Mouse (Mus musculus): ENCODE results near the gene Grik4. TPM values are rescaled to one million over a fixed set of nuclear protein-coding genes. Genes with fewer than 3 reads are reported as not detected.
A peak's percentile ranks its signal among the peaks of the same experiment; 100 is the strongest.

Gene Grik4
- polyA plus RNA-seq, 1 experiment from 2014 or later = 1.1 TPM

DNA sequence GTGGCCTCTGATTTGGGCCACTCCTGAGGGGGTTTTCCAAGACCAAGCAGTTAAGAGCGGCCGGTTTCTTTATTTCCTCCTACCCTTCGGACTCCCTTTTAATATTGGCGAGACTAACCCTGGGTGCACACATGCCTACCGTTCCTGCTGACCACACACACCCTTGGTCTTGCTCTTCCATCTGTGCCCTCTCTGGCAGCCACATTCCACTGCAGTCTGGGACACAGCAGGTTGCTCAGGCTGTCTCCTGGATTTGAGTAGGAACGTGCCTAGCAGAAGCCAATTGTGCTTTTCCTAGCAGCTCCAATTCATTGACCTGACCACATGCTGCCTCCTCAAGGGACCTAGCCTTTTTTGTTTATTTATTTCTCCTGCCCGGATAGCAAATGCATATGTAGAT lies 365.8 kb downstream of the Grik4 start:
- H3K9ac ChIP-seq (ENCODE audit: low read depth, low read length) = no peak overlapping the region
- no peaks in the 10 kb centered on the region for H3K36me3 ChIP-seq (ENCODE audit: control insufficient read depth, insufficient read depth, low read length)
- no peak overlapping the region for H3K27ac ChIP-seq (ENCODE audit: low read length)
- no peak overlapping the region for H3K4me3 ChIP-seq (ENCODE audit: low read length)
- 84% methylated on average over 7 of the region's 7 CpGs for WGBS
- H3K9me3 ChIP-seq (ENCODE audit: control insufficient read depth, low read length) = no peaks in the 10 kb centered on the region
- H3K4me2 ChIP-seq (ENCODE audit: low read depth, low read length) = no peak overlapping the region
- no peaks in the 10 kb centered on the region for H3K27me3 ChIP-seq (replicated peaks; ENCODE audit: control insufficient read depth, insufficient read depth, low read length)
- no peak for ATAC-seq
- no peaks in the 10 kb centered on the region for H3K4me1 ChIP-seq (ENCODE audit: control insufficient read depth, insufficient read depth, low read length)

DNA sequence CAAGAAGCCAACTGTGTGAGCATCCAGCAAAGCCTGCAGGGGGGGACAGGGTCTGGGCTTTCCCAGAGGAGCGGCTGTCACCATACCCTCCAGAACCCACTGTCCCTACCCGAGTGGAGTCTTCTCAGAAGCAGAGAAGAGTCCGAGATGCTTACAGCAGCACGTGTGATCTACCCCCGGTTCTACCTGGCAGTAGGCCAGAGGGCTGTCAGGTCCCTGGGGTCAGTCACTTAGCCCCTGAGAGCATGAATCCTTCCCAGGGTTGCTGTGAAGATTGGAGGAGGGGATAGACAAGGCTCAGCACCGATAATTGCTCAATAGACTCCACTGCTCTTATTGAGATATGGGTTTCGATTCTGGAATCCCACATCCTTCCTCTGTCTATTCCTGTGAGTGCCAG lies 366.2 kb downstream of the Grik4 start:
- Histone ChIP-seq H3K9me3 (ENCODE audit: control insufficient read depth, low read length) (no peaks in the 10 kb centered on the region), H3K4me3 (ENCODE audit: low read length) (no peak overlapping the region), H3K36me3 (ENCODE audit: control insufficient read depth, insufficient read depth, low read length) (no peaks in the 10 kb centered on the region), H3K4me1 (ENCODE audit: control insufficient read depth, insufficient read depth, low read length) (no peaks in the 10 kb centered on the region), H3K27ac (ENCODE audit: low read length) (no peak overlapping the region), H3K4me2 (ENCODE audit: low read depth, low read length) (no peak overlapping the region), H3K9ac (ENCODE audit: low read depth, low read length) (no peak overlapping the region), H3K27me3 (replicated peaks; ENCODE audit: control insufficient read depth, insufficient read depth, low read length) (no peaks in the 10 kb centered on the region)
- ATAC-seq = no peak
- 76% methylated on average over 7 of the region's 7 CpGs for WGBS

DNA sequence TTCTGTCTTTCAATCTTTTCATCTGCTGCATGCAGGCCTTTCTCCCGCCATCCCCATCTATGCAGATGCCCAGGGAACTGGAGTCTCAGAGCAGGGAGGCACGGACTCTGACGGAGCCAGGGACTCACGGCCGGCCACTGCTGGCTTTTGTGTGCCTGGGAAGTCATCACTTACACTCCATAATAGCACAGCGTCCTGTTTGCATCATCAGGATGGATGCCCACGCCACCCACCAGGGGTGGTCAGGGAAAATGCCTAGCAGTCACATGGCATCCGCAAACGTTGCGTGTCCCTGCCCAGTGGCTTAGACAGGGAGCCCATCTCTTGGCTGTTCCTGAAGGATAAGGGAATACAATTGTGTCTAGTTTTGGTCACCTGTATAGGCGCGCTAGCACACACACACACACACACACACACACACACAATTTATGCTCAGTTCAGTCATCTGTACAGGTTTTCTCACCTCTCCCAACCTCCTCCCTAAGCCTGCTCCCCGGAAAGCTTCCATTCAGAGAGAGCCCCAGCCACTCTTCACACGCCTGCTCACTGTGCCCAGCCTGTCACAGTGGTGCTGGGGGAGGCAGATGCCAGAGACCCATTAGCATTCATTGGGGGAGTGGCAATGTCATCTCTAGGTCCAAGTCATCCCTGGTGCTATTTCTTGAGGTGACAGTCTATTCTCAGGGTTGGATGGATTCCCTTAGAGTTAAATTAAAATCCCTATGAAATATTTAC lies 370.5 kb downstream of the Grik4 start:
- 57% methylated on average over 14 of the region's 14 CpGs for WGBS
- no peak overlapping the region for H3K4me2 ChIP-seq (ENCODE audit: low read depth, low read length)
- H3K9ac ChIP-seq (ENCODE audit: low read depth, low read length) = no peak overlapping the region
- H3K27ac ChIP-seq (ENCODE audit: low read length) = no peak overlapping the region
- no peak for ATAC-seq
- H3K36me3 ChIP-seq (ENCODE audit: control insufficient read depth, insufficient read depth, low read length) = no peaks in the 10 kb centered on the region
- H3K4me3 ChIP-seq (ENCODE audit: low read length) = no peak overlapping the region
- H3K4me1 ChIP-seq (ENCODE audit: control insufficient read depth, insufficient read depth, low read length) = no peaks in the 10 kb centered on the region
- no peaks in the 10 kb centered on the region for H3K9me3 ChIP-seq (ENCODE audit: control insufficient read depth, low read length)
- no peaks in the 10 kb centered on the region for H3K27me3 ChIP-seq (replicated peaks; ENCODE audit: control insufficient read depth, insufficient read depth, low read length)

DNA sequence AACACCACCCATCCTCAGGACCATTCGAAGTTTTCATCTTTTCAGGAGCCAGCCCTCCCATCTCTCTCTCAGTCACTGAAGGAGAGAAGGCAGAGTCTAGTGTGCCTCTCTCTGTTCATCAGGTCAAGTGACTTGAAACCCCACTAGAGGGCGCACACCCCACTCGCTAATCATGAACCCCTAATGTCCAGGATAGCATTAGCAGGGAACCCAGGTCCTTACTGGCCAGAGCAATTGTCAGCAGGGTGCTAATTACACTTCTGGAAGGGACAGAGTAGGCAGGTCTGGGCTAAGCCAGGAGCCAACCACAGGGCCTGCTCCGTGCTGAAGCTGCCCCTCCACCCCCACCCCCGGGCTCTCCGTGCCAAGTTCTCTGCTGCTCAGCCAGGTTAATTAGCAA lies 371.1 kb downstream of the Grik4 start:
- 11% methylated on average over 6 of the region's 6 CpGs for WGBS
- Histone ChIP-seq H3K9me3 (ENCODE audit: control insufficient read depth, low read length) (no peaks in the 10 kb centered on the region), H3K4me1 (ENCODE audit: control insufficient read depth, insufficient read depth, low read length) (no peaks in the 10 kb centered on the region), H3K36me3 (ENCODE audit: control insufficient read depth, insufficient read depth, low read length) (no peaks in the 10 kb centered on the region), H3K4me2 (ENCODE audit: low read depth, low read length) (no peak overlapping the region), H3K9ac (ENCODE audit: low read depth, low read length) (no peak overlapping the region), H3K27me3 (replicated peaks; ENCODE audit: control insufficient read depth, insufficient read depth, low read length) (no peaks in the 10 kb centered on the region), H3K27ac (ENCODE audit: low read length) (no peak overlapping the region), H3K4me3 (ENCODE audit: low read length) (no peak overlapping the region)
- peak; percentile 42 for ATAC-seq

DNA sequence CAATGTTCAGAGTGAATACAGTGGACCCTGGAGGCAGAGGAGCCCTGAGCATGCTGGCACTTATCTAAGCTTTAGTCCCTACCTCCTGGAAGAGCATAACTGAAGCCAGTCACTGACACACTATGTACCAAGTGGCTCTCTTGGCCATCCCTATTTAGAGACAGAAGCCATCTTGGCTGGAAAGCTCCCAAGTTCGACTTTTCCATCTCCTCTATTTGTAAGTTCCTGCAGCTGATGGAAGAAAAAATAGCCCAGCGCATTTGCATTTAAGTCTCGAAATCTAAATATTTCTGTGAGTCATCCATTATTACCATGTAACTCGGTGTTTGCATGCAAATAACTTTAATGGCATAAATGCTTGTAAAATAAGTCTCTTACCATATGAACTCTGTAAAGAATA lies 378.4 kb downstream of the Grik4 start:
- H3K4me2 ChIP-seq (ENCODE audit: low read depth, low read length) = no peak overlapping the region
- ATAC-seq = no peak
- no peak overlapping the region for H3K4me3 ChIP-seq (ENCODE audit: low read length)
- 84% methylated on average over 4 of the region's 4 CpGs for WGBS
- no peaks in the 10 kb centered on the region for H3K9me3 ChIP-seq (ENCODE audit: control insufficient read depth, low read length)
- H3K36me3 ChIP-seq (ENCODE audit: control insufficient read depth, insufficient read depth, low read length) = no peaks in the 10 kb centered on the region
- no peaks in the 10 kb centered on the region for H3K4me1 ChIP-seq (ENCODE audit: control insufficient read depth, insufficient read depth, low read length)
- H3K27me3 ChIP-seq (replicated peaks; ENCODE audit: control insufficient read depth, insufficient read depth, low read length) = no peaks in the 10 kb centered on the region
- no peak overlapping the region for H3K27ac ChIP-seq (ENCODE audit: low read length)
- H3K9ac ChIP-seq (ENCODE audit: low read depth, low read length) = no peak overlapping the region

DNA sequence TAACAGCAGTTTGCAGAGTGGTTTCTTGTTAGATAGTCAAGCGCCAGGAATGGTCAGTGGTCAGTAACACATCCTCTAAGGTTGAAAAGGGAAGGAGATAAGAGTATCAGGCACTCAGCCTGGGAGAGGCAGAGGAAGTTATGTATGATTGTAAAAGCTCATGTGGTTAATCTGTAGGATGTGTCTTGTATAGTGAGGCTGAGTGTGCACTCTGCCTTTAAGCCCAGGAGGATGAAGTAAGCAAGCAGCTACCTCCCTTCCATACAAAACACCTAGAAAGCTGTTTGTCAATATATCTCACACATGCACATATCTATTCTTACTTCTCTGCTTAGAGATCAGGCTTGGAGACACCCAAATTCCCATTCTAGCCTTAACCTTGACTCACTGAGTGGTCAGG lies 389.1 kb downstream of the Grik4 start:
- 89% methylated on average over 1 of the region's 1 CpGs for WGBS
- H3K27ac ChIP-seq (ENCODE audit: low read length) = no peak overlapping the region
- H3K36me3 ChIP-seq (ENCODE audit: control insufficient read depth, insufficient read depth, low read length) = no peaks in the 10 kb centered on the region
- H3K9ac ChIP-seq (ENCODE audit: low read depth, low read length) = no peak overlapping the region
- no peak for ATAC-seq
- no peaks in the 10 kb centered on the region for H3K4me1 ChIP-seq (ENCODE audit: control insufficient read depth, insufficient read depth, low read length)
- H3K4me3 ChIP-seq (ENCODE audit: low read length) = no peak overlapping the region
- no peak overlapping the region for H3K4me2 ChIP-seq (ENCODE audit: low read depth, low read length)
- no peaks in the 10 kb centered on the region for H3K27me3 ChIP-seq (replicated peaks; ENCODE audit: control insufficient read depth, insufficient read depth, low read length)
- no peaks in the 10 kb centered on the region for H3K9me3 ChIP-seq (ENCODE audit: control insufficient read depth, low read length)

DNA sequence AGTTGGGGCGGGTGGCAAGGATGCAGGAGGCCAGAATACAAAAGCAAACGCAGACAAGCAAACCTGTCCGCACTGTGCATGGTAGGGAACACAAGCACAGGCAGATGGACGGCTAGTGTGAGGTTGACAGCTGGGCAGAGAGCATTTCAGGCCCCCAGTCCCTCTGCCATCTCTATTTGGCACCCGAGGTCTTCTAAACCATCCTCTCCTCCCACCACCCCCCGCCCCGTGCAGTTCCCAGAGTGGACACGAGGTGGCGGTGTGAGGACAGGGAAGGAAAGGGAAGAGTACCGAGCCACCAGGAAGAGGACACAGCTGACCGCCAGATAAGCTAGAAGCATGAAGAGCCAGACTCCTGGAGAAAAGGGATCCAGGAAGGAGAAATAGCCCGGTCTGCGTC lies 394.2 kb downstream of the Grik4 start:
- H3K27ac ChIP-seq (ENCODE audit: low read length) = no peak overlapping the region
- no peak overlapping the region for H3K4me2 ChIP-seq (ENCODE audit: low read depth, low read length)
- no peaks in the 10 kb centered on the region for H3K27me3 ChIP-seq (replicated peaks; ENCODE audit: control insufficient read depth, insufficient read depth, low read length)
- no peak overlapping the region for H3K4me3 ChIP-seq (ENCODE audit: low read length)
- H3K9me3 ChIP-seq (ENCODE audit: control insufficient read depth, low read length) = no peaks in the 10 kb centered on the region
- H3K4me1 ChIP-seq (ENCODE audit: control insufficient read depth, insufficient read depth, low read length) = no peaks in the 10 kb centered on the region
- WGBS = 17% methylated on average over 13 of the region's 13 CpGs
- no peaks in the 10 kb centered on the region for H3K36me3 ChIP-seq (ENCODE audit: control insufficient read depth, insufficient read depth, low read length)
- ATAC-seq = 0 out of 2 replicates have a peak, but pooled peaks have one; percentile 36
- H3K9ac ChIP-seq (ENCODE audit: low read depth, low read length) = no peak overlapping the region

DNA sequence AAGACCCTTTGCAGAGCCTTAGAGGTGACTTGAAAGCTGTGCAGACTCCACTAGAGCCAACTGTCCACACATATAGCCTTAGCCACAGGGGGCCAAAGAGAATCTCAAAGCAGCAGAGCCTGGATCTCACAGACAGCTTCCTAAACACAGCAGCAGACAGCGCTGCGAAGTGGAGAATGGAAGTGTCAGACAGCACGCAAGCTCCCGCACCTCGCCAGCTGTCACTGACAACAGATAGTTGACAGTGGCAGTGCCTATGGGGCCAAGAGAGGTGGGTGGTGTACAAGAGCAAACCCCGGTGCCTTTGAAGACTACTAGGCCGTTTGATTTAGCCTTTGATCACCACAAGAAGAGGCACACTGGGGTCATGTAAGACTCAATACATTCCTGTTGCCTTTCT lies 395.3 kb downstream of the Grik4 start:
- Histone ChIP-seq H3K4me3 (ENCODE audit: low read length) (no peak overlapping the region), H3K27me3 (replicated peaks; ENCODE audit: control insufficient read depth, insufficient read depth, low read length) (no peaks in the 10 kb centered on the region), H3K36me3 (ENCODE audit: control insufficient read depth, insufficient read depth, low read length) (no peaks in the 10 kb centered on the region), H3K9ac (ENCODE audit: low read depth, low read length) (no peak overlapping the region), H3K9me3 (ENCODE audit: control insufficient read depth, low read length) (no peaks in the 10 kb centered on the region), H3K27ac (ENCODE audit: low read length) (no peak overlapping the region), H3K4me1 (ENCODE audit: control insufficient read depth, insufficient read depth, low read length) (no peaks in the 10 kb centered on the region), H3K4me2 (ENCODE audit: low read depth, low read length) (no peak overlapping the region)
- no peak for ATAC-seq
- WGBS = 60% methylated on average over 7 of the region's 7 CpGs

DNA sequence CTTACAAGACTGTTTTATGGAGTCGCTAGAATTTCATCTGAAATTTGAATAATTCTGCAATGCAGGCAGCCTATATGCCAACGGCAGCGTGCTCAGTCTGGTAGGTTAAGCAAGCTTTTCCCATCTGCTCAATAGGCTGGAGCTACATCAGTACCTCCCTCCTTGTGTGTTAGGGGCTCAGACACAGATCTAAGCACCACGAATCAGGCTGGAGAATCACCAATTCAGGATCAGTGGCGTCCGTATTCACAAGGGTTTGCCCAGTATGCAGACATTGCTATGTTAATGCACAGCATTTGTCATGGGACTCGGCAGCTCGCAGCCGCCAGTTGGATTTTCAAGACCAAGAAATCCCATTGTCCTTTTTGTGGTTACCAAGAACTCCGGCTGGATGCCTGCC lies 399.8 kb downstream of the Grik4 start:
- ATAC-seq = no peak
- 85% methylated on average over 10 of the region's 10 CpGs for WGBS
- no peak overlapping the region for H3K4me3 ChIP-seq (ENCODE audit: low read length)

DNA sequence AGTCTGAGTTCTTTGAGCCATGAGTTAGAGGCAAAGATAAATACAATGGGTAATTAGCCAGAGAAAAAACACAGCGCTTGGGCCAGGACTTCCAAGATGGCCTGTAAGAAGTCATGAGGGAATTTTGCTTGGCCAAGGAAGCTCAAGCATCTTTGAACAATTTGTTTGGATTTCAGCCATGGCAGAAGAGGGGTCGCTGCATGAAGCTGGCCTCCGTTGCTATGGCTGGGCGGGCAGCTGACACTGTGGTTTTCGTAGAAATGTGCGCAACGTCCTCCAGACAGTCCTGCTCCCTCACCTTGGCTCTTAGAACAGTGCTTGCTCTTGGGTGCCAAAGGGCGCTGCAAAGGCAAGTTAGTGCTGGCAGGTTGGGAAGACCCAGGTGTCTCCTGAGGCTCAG lies 410.8 kb downstream of the Grik4 start:
- Histone ChIP-seq H3K27ac (ENCODE audit: low read length) (no peak overlapping the region), H3K9ac (ENCODE audit: low read depth, low read length) (no peak overlapping the region), H3K4me3 (ENCODE audit: low read length) (no peak overlapping the region), H3K4me1 (ENCODE audit: control insufficient read depth, insufficient read depth, low read length) (no peaks in the 10 kb centered on the region), H3K27me3 (replicated peaks; ENCODE audit: control insufficient read depth, insufficient read depth, low read length) (no peaks in the 10 kb centered on the region), H3K9me3 (ENCODE audit: control insufficient read depth, low read length) (no peaks in the 10 kb centered on the region), H3K4me2 (ENCODE audit: low read depth, low read length) (no peak overlapping the region), H3K36me3 (ENCODE audit: control insufficient read depth, insufficient read depth, low read length) (no peaks in the 10 kb centered on the region)
- 84% methylated on average over 8 of the region's 8 CpGs for WGBS
- ATAC-seq = no peak

More for the DNA sequence above, 399.8 kb downstream of the Grik4 start:
- Histone ChIP-seq H3K27ac (ENCODE audit: low read length) (no peak overlapping the region), H3K36me3 (ENCODE audit: control insufficient read depth, insufficient read depth, low read length) (no peaks in the 10 kb centered on the region), H3K9me3 (ENCODE audit: control insufficient read depth, low read length) (no peaks in the 10 kb centered on the region), H3K9ac (ENCODE audit: low read depth, low read length) (no peak overlapping the region), H3K4me2 (ENCODE audit: low read depth, low read length) (no peak overlapping the region), H3K4me1 (ENCODE audit: control insufficient read depth, insufficient read depth, low read length) (no peaks in the 10 kb centered on the region), H3K27me3 (replicated peaks; ENCODE audit: control insufficient read depth, insufficient read depth, low read length) (no peaks in the 10 kb centered on the region)
